Mouse (Mus musculus): Measurements from ENCODE around the gene C2. TPM values are rescaled to one million over a fixed set of nuclear protein-coding genes. Genes with fewer than 3 reads are reported as not detected.
"Not testable (repeated sequence)": the region's sequence is repeated elsewhere in the genome, so short reads cannot be mapped to it uniquely, and the experiment has no call there.

C2 gene
- polyA plus RNA-seq, 1 experiment from 2014 or later = 2.4 TPM

DNA sequence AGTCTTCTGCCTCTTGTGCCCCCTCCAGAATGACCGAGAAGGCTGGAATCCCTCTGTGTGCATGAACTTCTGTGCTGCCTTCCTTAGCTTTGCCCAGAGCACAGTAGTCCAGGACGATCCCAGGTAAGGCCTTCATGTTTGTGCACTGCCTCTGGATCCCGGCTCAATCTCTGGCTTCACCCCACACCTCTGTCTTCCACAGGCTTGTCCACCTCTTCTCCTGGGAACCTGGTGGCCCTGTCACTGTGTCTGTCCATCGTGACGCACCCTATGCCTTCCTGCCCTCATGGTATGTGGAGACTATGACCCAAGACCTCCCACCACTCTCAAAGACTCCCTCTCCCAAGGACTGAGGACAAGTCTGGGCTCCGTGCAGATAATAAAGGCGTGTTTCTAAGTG, 59.3 kb downstream of the C2 start:
- Histone ChIP-seq H3K9me3 (no peaks in the 10 kb centered on the region), H3K27ac (replicated peaks) (no peak overlapping the region), H3K4me3 (no peak overlapping the region), H3K36me3 (peaks cover 52% of the 10 kb centered on the region), H3K27me3 (no peaks in the 10 kb centered on the region), H3K9ac (no peak overlapping the region), H3K4me2 (no peak overlapping the region), H3K4me1 (replicated peaks) (peaks cover 31% of the 10 kb centered on the region)
- no peak for ATAC-seq (ENCODE audit: low FRiP score, low read depth)
- WGBS = 92% methylated on average over 7 of the region's 7 CpGs

DNA sequence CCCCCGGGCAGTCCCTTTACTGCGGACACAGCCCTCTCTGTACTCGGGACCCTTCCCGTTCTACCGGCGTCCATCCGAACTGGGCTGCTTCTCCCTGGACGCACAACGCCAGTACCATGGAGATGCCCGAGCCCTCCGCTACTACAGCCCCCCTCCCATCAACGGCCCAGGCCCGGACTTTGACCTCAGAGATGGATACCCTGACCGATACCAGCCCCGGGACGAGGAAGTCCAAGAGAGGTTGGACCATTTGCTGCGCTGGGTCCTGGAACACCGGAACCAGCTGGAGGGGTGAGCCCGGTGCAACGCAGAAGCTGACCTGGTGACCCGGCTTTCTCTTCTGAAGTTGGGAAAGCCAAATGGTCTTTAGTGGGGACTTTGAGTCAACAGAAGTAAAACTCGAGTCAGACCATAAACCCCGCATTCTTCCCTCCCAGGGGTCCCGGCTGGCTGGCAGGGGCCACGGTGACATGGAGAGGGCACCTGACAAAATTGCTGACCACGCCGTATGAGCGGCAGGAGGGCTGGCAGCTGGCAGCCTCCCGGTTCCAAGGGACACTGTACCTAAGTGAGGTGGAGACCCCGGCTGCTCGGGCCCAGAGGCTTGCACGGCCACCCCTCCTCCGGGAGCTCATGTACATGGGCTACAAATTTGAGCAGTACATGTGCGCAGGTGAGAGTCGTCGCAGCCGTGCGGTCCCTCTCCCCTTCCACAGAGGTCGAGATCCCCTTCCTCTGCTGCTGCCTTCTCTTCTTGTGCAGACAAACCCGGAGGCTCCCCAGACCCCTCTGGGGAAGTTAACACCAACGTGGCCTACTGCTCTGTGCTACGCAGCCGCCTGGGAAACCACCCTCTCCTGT, 60.4 kb downstream of the C2 start:
- H3K4me3 ChIP-seq = peak overlapping the region; percentile 80
- H3K9ac ChIP-seq = peak overlapping the region; percentile 68
- no peaks in the 10 kb centered on the region for H3K9me3 ChIP-seq
- peaks cover 31% of the 10 kb centered on the region for H3K4me1 ChIP-seq (replicated peaks)
- H3K36me3 ChIP-seq = peaks cover 47% of the 10 kb centered on the region
- no peaks in the 10 kb centered on the region for H3K27me3 ChIP-seq
- peak overlapping the region; percentile 98 for H3K4me2 ChIP-seq
- H3K27ac ChIP-seq (replicated peaks) = peak overlapping the region; percentile 81
- peak; percentile 7 for ATAC-seq (ENCODE audit: low FRiP score, low read depth)
- WGBS = 39% methylated on average over 43 of the region's 43 CpGs

DNA sequence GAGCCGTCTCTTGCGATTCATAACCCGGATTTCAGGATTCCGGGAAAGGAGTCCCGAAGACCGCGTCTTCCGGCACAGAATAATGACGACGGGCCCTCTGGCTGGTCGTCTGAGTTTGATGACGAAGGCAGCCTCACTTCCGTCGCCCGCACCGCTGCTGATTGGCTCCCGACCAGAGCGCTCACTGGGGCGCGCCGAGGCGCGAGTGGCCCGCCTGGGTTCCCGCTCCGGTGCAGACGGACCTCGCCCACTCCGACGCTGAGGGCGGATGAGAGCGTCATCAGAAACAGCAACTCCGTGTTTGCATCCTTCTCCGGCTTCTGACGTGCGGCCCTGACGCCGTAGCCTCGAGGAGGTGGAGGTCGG, 61.2 kb downstream of the C2 start, which contains the start of the genes Stk19 and Dxo:
TSS of gene Stk19 (minus strand) at position 90 of the 366 bp plus-strand sequence.
TSS of gene Dxo (plus strand) at position 164 of the 366 bp plus-strand sequence.
- ATAC-seq (ENCODE audit: low FRiP score, low read depth) = peak; percentile 92
- peaks cover 45% of the 10 kb centered on the region for H3K36me3 ChIP-seq

GRCm38 (mm10) chr17:34836155-34836855, 61.8 kb downstream of the C2 start:
- Histone ChIP-seq H3K36me3 (peaks cover 41% of the 10 kb centered on the region), H3K4me1 (replicated peaks) (peaks cover 31% of the 10 kb centered on the region), H3K4me3 (peak overlapping the region; percentile 80), H3K27ac (replicated peaks) (peak overlapping the region; percentile 81), H3K27me3 (no peaks in the 10 kb centered on the region), H3K9ac (peak overlapping the region; percentile 68), H3K9me3 (no peaks in the 10 kb centered on the region), H3K4me2 (peak overlapping the region; percentile 98)
- WGBS = 3% methylated on average over 43 of the region's 48 CpGs
- ATAC-seq (ENCODE audit: low FRiP score, low read depth) = peak; percentile 86

More for the DNA sequence above, 61.2 kb downstream of the C2 start, which contains the start of the genes Stk19 and Dxo:
- Histone ChIP-seq H3K27ac (replicated peaks) (peak within 1 kb of the TSS; percentile 81), H3K4me1 (replicated peaks) (peaks cover 31% of the 10 kb centered on the region), H3K27me3 (no peaks in the 10 kb centered on the region), H3K9ac (peak within 1 kb of the TSS; percentile 68), H3K9me3 (no peaks in the 10 kb centered on the region), H3K4me3 (peak within 1 kb of the TSS; percentile 80), H3K4me2 (peak within 1 kb of the TSS; percentile 98)
- WGBS = under 1% methylated on average over 40 of the region's 40 CpGs

DNA sequence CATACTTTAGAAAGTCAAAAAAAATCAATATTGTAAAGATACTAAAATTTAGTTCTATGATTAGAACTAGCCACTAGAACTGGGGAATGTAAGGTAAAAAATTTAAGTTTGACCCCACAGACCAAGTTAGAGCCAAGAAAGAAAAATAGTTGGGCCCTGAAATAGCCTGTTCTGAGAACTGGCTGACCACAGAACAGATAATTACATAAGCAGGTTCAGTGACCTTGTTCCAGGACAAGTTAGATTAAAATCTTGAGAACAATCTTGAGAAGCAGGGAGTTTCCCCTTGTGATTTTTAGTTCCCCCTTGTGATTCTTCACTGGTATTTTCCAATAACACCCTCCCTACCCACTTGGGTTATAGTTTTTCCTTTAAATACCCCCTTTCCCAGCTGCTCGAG, 67.3 kb downstream of the C2 start:
- Histone ChIP-seq H3K36me3 (peaks cover 58% of the 10 kb centered on the region), H3K4me1 (replicated peaks) (peaks cover 10% of the 10 kb centered on the region)
- not testable (repeated sequence) for H3K9ac ChIP-seq; ATAC-seq (ENCODE audit: low FRiP score, low read depth); H3K9me3 ChIP-seq; H3K4me2 ChIP-seq; H3K27me3 ChIP-seq; H3K27ac ChIP-seq (replicated peaks); H3K4me3 ChIP-seq
- WGBS = 97% methylated on average over 1 of the region's 1 CpGs

GRCm38 (mm10) chr17:34814818-34815370, 83.2 kb downstream of the C2 start:
- Histone ChIP-seq H3K4me2 (no peak overlapping the region), H3K4me1 (replicated peaks) (no peaks in the 10 kb centered on the region), H3K27me3 (no peaks in the 10 kb centered on the region), H3K9ac (no peak overlapping the region), H3K9me3 (no peaks in the 10 kb centered on the region), H3K27ac (replicated peaks) (no peak overlapping the region), H3K36me3 (no peaks in the 10 kb centered on the region), H3K4me3 (no peak overlapping the region)
- 82% methylated on average over 7 of the region's 7 CpGs for WGBS
- ATAC-seq (ENCODE audit: low FRiP score, low read depth) = no peak

DNA sequence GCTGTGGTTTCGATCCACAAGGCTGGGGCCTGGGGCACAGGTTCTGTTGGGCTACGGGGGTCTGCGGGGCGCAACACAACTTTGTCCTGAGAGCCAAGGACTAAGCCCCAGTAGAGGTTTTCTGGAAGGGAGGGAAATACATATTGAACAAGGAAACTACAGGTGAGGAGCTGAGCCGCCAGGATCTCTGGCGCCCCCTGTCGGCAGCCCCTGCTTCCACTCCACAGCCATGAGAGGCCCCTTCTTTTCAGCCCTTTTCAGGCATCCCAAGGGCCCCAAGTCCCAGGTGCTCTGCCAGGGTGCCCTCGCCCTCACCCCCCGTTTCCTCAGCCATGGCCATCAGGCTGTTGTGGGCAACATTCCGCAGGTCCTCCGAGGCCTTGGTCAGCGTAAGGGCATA, 84.3 kb downstream of the C2 start:
- not testable (repeated sequence) for H3K9ac ChIP-seq; ATAC-seq (ENCODE audit: low FRiP score, low read depth); H3K36me3 ChIP-seq; H3K27ac ChIP-seq (replicated peaks); H3K4me2 ChIP-seq; H3K27me3 ChIP-seq; H3K4me3 ChIP-seq; H3K9me3 ChIP-seq; H3K4me1 ChIP-seq (replicated peaks)
- WGBS = 62% methylated on average over 12 of the region's 12 CpGs

Small RNA genes lying within 50 kb of the gene (microRNA-seq; reads per million reads assigned to microRNA genes)
- gene Mir6970 (0.65 reads per million), gene Mir6971 (3.7 reads per million, percentile 15 among the genes with 10 or more reads in this experiment), gene Mir6972 (not detected)

Other genes with a start within 250 kb of the C2 start
- gene Tnxb, start 227.7 kb downstream of the C2 start, polyA plus RNA-seq (2015; fragmentation: Nextera tagmentation; extraction: Ambion mirVana) = 0.27 and 0.31 TPM in 2 replicates
- 0.21 and 0.47 TPM in 2 replicates for gene C4b, start 154.4 kb downstream of the C2 start, polyA plus RNA-seq (2015; fragmentation: Nextera tagmentation; extraction: Ambion mirVana)
- gene Cyp21a1, start 93.7 kb downstream of the C2 start, polyA plus RNA-seq (2015; fragmentation: Nextera tagmentation; extraction: Ambion mirVana) = not detected in 2 replicates
- 43.9 TPM in 2 replicates for gene Stk19, start 61.3 kb downstream of the C2 start, polyA plus RNA-seq (2015; fragmentation: Nextera tagmentation; extraction: Ambion mirVana)
- gene Dxo, start 61.2 kb downstream of the C2 start, polyA plus RNA-seq (2015; fragmentation: Nextera tagmentation; extraction: Ambion mirVana) = 67.2 and 68.3 TPM in 2 replicates
- gene Skiv2l, start 48.1 kb downstream of the C2 start, polyA plus RNA-seq (2015; fragmentation: Nextera tagmentation; extraction: Ambion mirVana) = 59.4 and 63.4 TPM in 2 replicates
- 81.0 and 94.4 TPM in 2 replicates for gene Nelfe, start 47.9 kb downstream of the C2 start, polyA plus RNA-seq (2015; fragmentation: Nextera tagmentation; extraction: Ambion mirVana)
- gene Cfb, start 35.7 kb downstream of the C2 start, polyA plus RNA-seq (2015; fragmentation: Nextera tagmentation; extraction: Ambion mirVana) = 2.5 and 4.1 TPM in 2 replicates
- 11.9 and 12.9 TPM in 2 replicates for gene Zbtb12, start 18.8 kb downstream of the C2 start, polyA plus RNA-seq (2015; fragmentation: Nextera tagmentation; extraction: Ambion mirVana)
- gene Gm20547, start 16.2 kb downstream of the C2 start, polyA plus RNA-seq (2015; fragmentation: Nextera tagmentation; extraction: Ambion mirVana) = not detected in 2 replicates
- gene Ehmt2, start 204 bp upstream of the C2 start, polyA plus RNA-seq (2015; fragmentation: Nextera tagmentation; extraction: Ambion mirVana) = 90.9 and 96.7 TPM in 2 replicates
- 0.09 TPM in 1 of 2 replicates, not detected in the other for gene Slc44a4, start 16.2 kb upstream of the C2 start, polyA plus RNA-seq (2015; fragmentation: Nextera tagmentation; extraction: Ambion mirVana)
- 35.9 and 38.3 TPM in 2 replicates for gene Neu1, start 33.0 kb upstream of the C2 start, polyA plus RNA-seq (2015; fragmentation: Nextera tagmentation; extraction: Ambion mirVana)
- 0.31 and 0.51 TPM in 2 replicates for gene Hspa1b, start 61.0 kb upstream of the C2 start, polyA plus RNA-seq (2015; fragmentation: Nextera tagmentation; extraction: Ambion mirVana)
- 1.0 TPM in 1 of 2 replicates, not detected in the other for gene Gm20481, start 71.6 kb upstream of the C2 start, polyA plus RNA-seq (2015; fragmentation: Nextera tagmentation; extraction: Ambion mirVana)
- 12.0 and 13.1 TPM in 2 replicates for gene Hspa1a, start 73.9 kb upstream of the C2 start, polyA plus RNA-seq (2015; fragmentation: Nextera tagmentation; extraction: Ambion mirVana)
- 1.3 and 1.8 TPM in 2 replicates for gene Hspa1l, start 74.4 kb upstream of the C2 start, polyA plus RNA-seq (2015; fragmentation: Nextera tagmentation; extraction: Ambion mirVana)
- 109 and 113 TPM in 2 replicates for gene Lsm2, start 83.6 kb upstream of the C2 start, polyA plus RNA-seq (2015; fragmentation: Nextera tagmentation; extraction: Ambion mirVana)
- 60.4 and 68.7 TPM in 2 replicates for gene Vars, start 102.7 kb upstream of the C2 start, polyA plus RNA-seq (2015; fragmentation: Nextera tagmentation; extraction: Ambion mirVana)
- gene Vwa7, start 118.3 kb upstream of the C2 start, polyA plus RNA-seq (2015; fragmentation: Nextera tagmentation; extraction: Ambion mirVana) = 0.14 TPM in 2 replicates
- 1.6 and 2.3 TPM in 2 replicates for gene Sapcd1, start 129.8 kb upstream of the C2 start, polyA plus RNA-seq (2015; fragmentation: Nextera tagmentation; extraction: Ambion mirVana)
- 1.6 and 3.4 TPM in 2 replicates for gene Msh5, start 148.5 kb upstream of the C2 start, polyA plus RNA-seq (2015; fragmentation: Nextera tagmentation; extraction: Ambion mirVana)
- 87.4 TPM in 2 replicates for gene Clic1, start 151.7 kb upstream of the C2 start, polyA plus RNA-seq (2015; fragmentation: Nextera tagmentation; extraction: Ambion mirVana)
- gene Ddah2, start 160.8 kb upstream of the C2 start, polyA plus RNA-seq (2015; fragmentation: Nextera tagmentation; extraction: Ambion mirVana) = 349 and 367 TPM in 2 replicates
- gene Ly6g6c, start 167.1 kb upstream of the C2 start, polyA plus RNA-seq (2015; fragmentation: Nextera tagmentation; extraction: Ambion mirVana) = 0.18 TPM in 1 of 2 replicates, not detected in the other
- gene Mpig6b, start 167.9 kb upstream of the C2 start, polyA plus RNA-seq (2015; fragmentation: Nextera tagmentation; extraction: Ambion mirVana) = 0.22 and 0.25 TPM in 2 replicates
- gene Ly6g6e, start 178.6 kb upstream of the C2 start, polyA plus RNA-seq (2015; fragmentation: Nextera tagmentation; extraction: Ambion mirVana) = 0.43 and 0.53 TPM in 2 replicates
- gene Ly6g6d, start 179.8 kb upstream of the C2 start, polyA plus RNA-seq (2015; fragmentation: Nextera tagmentation; extraction: Ambion mirVana) = 1.2 and 1.8 TPM in 2 replicates
- 0.24 TPM in 1 of 2 replicates, not detected in the other for gene Ly6g6f, start 187.3 kb upstream of the C2 start, polyA plus RNA-seq (2015; fragmentation: Nextera tagmentation; extraction: Ambion mirVana)
- gene Abhd16a, start 191.0 kb upstream of the C2 start, polyA plus RNA-seq (2015; fragmentation: Nextera tagmentation; extraction: Ambion mirVana) = 102 and 106 TPM in 2 replicates
- not detected in 2 replicates for gene Ly6g5c, start 210.0 kb upstream of the C2 start, polyA plus RNA-seq (2015; fragmentation: Nextera tagmentation; extraction: Ambion mirVana)
- gene Ly6g5b, start 217.2 kb upstream of the C2 start, polyA plus RNA-seq (2015; fragmentation: Nextera tagmentation; extraction: Ambion mirVana) = 1.1 and 1.2 TPM in 2 replicates
- gene Gpank1, start 223.2 kb upstream of the C2 start, polyA plus RNA-seq (2015; fragmentation: Nextera tagmentation; extraction: Ambion mirVana) = 24.3 and 25.4 TPM in 2 replicates
- gene Csnk2b, start 223.8 kb upstream of the C2 start, polyA plus RNA-seq (2015; fragmentation: Nextera tagmentation; extraction: Ambion mirVana) = 308 and 311 TPM in 2 replicates
- 9.3 and 10.8 TPM in 2 replicates for gene D17H6S53E, start 228.1 kb upstream of the C2 start, polyA plus RNA-seq (2015; fragmentation: Nextera tagmentation; extraction: Ambion mirVana)
- gene Apom, start 233.8 kb upstream of the C2 start, polyA plus RNA-seq (2015; fragmentation: Nextera tagmentation; extraction: Ambion mirVana) = 0.21 and 0.79 TPM in 2 replicates
- gene Bag6, start 236.9 kb upstream of the C2 start, polyA plus RNA-seq (2015; fragmentation: Nextera tagmentation; extraction: Ambion mirVana) = 70.0 and 75.7 TPM in 2 replicates